Mouse (Mus musculus) monocyte, adult 2 months (primary cell): ENCODE data around the gene Ppp1r13b.

ENCODE experiments used
- DNase-seq, 2 experiments: peaks; one replicate each; pipeline ENCODE4 v3.0.0; 2022; ENCODE audit warnings: low spot score in 2 of 2, low read depth in 1 of 2

Gene Ppp1r13b

DNA sequence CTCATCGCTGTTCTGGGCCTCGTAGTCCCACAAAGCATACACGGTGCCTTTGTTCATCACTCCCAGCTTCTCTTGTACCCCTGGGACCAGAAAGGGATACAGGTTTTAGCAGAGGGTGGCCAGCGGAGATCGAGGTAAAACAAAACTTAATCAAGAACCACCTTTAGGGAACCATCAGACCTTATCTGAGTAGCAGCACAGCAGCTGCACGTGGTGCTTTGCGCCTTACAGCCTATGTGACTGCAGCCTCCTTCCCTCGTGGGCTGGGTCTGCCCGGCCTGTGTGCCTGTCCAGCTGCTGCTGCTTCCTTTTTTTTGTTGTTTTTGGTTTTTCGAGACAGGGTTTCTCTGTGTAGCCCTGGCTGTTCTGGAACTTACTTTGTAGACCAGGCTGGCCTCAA, 77.5 kb downstream of the Ppp1r13b start:
- DNase-seq: no peak

DNA sequence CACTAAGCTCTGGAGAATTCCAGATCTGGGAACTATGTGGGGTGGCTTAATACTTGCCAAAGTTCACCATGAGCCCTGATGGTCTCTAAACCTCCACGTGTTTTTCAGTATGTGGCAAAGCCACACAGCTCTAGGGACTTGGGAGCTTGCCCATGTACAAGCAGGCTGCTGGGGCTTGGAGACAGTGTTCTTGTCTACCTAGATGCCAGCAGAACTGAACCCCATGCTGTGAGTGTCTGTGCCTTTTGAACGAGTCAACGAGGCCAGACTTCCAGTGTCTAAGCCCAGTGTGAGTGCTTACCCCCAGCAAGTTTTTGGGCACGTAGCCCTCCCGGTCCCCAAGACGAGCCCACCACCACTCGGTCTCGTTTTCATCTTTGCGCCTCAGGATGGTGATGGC, 78.0 kb downstream of the Ppp1r13b start:
- DNase-seq: no peak

DNA sequence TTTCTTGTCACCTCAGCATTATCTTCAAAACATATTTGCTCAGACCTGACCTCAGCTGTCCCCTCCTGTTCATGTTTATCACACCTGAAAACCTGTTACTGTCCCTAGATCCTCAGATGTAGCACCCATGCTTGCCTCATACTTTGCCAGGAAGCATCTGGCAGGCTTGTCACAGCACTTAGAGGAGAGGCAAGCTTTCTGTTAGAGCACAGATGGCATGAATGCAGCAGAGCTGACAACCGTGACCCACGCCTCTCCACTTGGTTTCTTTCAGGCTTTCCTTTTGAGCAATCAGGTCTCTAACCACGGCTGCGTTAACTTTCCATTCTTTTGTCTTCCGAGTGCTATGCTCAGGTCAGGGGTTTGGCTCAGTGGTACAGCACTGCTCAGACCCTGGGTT, 78.5 kb downstream of the Ppp1r13b start:
- no peak for DNase-seq

DNA sequence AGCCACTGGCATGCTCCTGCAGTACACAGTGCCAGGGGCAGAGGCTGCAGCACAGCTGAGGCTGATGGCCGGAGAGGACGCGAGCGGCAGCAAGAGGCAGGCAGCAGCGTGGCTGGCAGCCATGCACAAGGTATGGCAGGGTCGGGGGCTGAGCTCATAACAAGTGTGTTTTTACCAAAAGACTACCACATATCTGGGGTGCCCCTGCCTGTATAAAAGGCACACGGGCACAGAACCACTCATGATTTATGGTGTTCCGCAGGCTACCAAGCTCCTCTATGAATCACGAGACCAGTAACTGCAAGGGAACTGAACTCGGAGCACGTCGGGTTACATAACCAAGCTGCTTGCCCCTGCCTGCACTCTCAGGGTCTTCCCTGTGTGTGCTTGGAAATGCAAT, 80.4 kb downstream of the Ppp1r13b start:
- no peak for DNase-seq

DNA sequence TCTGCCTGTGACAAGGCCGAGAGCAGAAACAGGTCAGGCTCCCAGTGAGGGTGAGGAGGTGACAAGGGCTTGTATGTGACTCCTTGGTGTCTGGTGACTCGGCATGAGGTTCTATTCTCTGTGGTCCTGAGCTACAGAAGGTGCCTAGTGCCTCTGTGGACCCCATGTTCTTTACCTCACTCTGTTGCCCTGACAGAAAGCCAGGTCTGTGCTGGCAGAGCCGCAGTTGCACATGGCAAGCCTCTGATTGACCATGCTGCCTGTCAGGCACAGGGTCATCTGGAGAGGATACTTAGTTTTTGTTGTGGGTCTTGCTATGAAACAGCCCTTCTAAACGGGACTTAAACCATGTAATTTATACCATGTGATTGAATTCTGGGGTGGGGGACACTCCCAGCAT, 86.0 kb downstream of the Ppp1r13b start:
- DNase-seq: no peak

DNA sequence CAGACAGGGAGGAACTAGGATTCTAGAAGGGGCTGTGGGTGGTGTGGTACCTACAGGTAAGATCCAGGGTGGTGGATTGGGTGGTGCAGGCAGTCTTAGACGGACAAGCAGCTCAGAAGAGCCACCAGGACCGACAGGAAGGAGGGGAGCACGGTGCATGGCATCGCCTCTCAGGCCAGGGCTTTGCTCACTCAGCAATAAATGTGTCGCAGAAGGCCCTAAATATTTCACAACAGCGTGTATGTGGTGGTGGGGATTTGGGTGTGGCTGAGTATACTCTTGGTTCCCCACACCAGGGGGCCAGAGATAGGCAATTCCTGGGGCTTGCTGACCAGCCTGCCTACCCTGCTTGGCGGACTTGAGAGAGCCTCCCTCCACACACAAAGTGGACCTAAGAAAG, 87.2 kb downstream of the Ppp1r13b start:
- no peak for DNase-seq

DNA sequence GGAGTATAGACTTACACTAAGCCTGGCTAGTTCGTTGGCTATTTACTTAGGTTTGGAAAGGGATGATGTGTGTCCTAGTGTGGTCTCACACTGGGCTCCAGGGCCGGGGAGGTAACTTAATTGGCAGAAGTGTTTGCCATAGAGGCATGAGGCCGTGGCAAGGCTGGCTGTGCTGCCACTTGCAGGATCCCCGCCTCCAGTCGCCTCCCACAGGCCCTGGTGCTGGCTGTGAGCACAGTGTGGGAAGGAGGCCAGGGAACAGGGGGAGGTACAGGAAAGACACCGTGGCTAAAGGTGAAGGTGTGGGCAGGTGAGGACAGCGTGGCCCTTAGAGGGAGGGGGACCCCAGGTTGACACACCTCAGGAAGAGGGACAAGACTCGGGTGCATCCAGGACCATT, 88.0 kb downstream of the Ppp1r13b start:
- DNase-seq: no peak

DNA sequence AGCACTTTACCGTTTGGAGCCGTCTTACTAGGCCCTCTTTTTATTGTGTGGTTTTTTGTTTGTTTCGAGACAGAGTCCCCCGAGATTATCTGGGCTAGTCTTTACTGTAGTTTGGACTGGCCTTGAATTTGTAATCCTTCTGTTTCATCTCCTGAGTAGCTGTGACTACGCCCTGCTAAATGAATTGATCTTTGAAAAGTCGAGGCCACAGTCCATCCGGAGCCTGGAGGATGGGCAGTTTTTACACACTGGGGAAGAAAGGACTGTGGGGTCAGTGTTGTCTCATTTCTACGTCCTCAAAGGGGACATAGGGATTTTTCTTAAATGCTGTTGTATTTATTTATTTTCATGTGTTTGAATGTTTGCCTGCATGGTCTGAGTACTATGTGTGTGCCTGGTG, 89.9 kb downstream of the Ppp1r13b start:
- DNase-seq: no peak

DNA sequence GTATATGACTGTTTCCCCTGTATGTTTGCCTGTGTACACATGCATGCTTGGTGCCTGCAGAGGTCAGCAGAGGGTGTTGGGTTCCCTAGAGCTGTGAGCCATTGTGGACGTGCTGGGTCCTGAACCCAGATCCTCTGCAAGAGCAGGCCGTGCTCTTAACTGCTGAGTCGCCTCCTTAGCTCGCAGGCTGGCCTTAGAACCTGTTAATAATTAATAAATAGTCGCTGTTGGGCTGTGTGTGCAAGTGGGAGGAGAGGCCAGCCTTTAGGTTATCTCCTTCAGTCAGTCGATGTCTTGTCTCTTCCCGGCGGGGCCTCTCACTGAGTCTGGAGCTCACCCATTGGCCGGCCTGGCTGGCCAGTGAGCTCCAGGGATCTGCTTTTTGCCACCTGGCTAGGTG, 90.9 kb downstream of the Ppp1r13b start:
- no peak for DNase-seq

DNA sequence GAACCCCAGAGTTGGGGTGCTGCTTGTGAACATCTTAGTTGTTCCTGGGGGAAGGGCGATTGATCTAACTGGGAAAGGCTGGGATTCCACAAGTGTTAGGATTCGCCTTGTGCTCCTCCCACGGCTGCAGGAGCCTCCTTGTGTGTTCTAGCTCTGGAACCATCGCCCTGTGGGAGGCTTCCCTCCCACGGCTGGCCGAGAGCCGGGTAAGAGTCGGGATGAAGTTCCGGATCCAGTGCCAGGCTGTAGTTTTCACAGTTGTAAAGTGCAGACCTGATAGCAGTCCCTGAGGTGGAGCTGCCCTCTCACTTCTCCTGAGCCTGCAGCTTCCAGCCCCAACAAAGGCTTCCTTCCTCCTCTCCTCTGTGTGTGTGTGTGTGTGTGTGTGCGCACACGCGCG, 91.4 kb downstream of the Ppp1r13b start:
- no peak for DNase-seq

DNA sequence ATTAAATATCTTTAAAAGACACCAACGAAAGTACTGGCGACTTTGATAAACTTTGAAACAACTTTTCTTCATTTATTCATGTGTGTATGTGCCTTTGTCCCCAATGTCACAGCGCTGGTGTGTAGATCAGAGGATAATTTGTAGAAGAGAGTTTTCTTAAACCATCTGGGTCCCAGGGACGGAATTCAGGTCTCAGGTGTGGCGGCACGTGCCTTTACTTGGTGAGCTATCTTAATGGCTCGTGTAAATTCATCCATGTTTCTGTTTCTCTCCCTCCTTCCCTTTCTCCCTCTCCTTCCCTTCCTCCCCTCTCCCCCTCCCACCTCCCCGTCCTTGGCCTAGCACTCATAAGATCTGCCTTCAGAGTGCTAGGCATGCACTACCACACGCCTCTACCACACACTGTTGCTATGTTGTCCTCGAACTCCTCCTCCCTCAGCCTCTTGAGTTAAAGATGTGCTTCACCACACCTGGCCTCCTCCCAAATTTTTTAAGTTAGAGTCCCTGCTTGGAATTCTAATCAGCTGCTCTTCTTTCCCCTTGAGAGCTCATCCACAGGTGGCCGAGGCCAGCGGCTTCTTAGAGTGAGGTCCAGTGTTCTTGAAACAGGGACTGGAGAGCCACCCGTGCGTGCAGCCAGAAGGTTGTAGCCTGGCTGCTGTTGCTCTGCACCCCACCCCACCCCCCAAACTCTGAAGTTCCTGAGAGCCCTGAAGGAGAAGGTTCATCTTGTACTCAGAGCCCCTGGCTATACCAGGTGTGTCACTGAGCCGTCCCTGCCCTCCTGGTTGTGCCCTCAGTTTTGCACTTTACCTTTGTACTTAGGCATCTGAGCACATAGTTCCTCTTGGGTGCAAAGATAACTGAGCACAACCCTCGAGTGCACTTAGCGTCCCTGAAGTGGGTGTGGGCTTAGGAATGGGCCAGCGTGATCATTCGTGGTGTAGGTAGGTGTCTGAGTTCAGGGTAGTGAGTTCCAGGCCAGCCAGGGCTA, 92.8 kb downstream of the Ppp1r13b start:
- DNase-seq: no peak

DNA sequence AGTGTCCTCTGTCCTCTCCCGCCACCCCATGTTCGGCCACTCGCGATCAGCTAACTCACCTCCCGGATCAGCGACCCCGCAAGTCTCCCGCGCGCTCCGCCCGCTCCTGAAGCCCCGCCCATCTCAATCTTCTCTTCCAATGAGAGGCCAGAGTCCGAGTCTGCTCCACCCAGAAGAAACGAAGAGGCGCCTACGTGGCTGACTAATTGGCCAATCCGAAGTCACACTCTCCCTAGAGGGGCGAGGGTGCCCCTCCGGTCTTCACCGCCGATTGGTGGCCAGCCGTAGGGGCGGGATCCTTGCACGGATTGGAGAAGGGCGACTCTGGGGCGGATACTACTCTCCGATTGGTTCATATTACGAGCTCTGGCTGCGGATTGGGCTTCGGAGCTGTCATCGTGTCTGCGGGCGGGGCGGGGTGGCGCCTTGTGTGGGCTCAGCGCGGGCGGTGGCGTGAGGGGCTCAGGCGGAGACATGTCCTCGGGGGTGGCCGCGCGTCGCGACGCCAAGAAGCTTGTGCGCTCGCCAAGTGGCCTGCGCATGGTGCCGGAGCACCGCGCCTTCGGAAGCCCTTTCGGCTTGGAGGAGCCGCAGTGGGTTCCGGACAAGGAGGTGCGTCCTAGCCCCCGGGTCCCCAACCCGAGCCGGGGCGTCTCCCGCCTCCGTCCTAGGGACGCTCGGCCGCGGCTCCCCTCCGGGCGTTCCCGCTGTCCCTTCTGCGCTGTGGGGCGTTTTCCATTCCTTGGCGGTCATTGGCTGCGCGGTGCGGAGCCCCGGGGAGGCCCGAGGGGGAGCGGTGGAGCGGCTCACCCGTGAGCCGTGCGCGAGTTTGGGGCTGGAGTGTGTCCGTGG, 93.9 kb downstream of the Ppp1r13b start, which contains the start of the genes Xrcc3 and Zfyve21:
Gene Xrcc3, minus strand, starts transcription at position 108 of the 852 bp plus-strand sequence.
Gene Zfyve21, plus strand, starts transcription at position 405 of the 852 bp plus-strand sequence.
- DNase-seq: peak; percentile 95 to 97

DNA sequence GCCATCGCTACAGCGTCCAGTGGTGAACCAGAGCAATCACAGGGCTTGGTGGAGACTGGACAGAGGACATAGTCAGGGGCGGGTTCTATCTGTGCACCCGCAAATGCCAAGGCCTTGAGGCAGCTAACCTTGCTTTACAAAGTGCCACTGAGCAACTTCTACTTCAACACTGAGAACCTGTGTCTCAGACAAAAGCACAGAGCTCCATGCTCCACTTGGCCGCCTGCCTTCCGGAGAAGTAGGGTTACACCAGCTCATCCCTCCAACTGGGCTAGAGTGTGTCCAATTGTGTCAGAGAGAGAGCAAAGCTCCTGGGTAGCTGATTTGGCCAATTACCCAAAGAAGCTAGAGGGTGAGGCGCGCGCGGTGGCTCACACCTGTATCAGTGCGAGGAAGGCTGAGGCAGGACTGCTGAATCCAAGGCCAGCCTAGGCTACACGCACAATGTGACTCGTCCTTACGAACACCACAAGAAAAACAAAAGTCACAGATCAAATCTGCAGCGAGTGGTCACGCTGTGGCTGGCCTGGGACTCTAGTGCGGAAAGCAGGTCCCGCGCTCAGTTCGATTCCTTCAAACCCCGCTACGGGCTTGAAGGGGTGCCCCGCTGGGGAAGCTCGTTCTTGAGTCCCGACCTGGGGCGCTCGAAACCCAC, 94.7 kb downstream of the Ppp1r13b start:
- no peak for DNase-seq

DNA sequence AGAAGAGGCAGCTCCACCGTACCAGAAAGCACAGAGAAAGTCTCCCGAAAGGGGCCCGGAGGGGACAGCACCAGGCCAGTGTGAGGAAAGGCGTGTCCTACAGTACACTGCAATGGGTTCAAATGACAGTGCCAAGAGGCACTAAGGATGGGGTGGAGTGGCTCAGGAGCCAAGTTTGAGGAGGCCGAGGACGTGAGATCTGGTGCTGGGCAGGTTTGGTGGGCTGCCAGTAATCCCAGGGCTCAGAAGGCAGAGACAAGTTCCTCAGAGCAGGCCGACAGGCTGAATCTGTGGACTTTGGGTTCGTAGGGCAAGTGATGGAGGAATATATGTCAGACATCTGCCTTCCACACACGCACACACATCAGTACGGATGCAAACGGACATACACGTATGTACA, 95.3 kb downstream of the Ppp1r13b start:
- DNase-seq: no peak

DNA sequence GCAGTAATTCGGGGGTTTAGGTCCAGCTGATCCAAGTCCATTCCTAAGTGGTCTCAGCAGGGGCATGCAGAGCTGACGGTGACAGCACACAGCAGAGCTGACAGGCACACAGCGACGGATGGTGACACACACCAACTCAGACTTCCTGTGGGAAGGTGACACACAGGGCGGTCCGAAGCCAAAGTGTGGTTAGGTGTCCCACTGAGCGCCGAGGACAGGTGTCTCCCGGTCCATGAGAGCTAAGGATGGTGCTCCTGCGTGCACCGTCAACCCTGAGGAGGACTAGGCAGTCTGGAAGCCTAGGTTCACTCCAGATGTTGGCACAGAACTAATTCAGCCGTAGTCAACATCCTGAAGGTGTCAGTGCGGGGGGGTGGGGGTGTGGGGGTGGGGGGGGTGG, 95.8 kb downstream of the Ppp1r13b start:
- no peak for DNase-seq

DNA sequence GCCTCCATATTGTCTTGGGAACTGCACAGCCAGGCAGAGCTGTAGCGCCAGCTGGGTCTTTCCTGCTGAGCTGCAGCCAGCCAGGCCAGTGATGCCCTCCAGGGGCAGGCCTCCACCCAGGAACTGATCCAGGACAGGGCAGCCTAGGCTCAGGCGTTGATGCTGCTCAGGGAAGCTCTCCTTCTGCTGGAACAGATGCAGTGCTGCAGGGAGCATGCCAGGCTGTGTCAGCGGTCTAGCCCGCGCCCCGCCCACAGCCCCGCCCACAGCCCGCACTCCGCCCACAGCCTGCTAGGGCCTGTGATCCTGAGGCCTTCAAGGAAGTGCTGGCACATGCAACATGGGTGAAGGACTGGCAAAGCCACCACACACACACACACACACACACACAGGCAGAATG, 98.1 kb downstream of the Ppp1r13b start:
- peak; percentile 19 to 38 for DNase-seq

DNA sequence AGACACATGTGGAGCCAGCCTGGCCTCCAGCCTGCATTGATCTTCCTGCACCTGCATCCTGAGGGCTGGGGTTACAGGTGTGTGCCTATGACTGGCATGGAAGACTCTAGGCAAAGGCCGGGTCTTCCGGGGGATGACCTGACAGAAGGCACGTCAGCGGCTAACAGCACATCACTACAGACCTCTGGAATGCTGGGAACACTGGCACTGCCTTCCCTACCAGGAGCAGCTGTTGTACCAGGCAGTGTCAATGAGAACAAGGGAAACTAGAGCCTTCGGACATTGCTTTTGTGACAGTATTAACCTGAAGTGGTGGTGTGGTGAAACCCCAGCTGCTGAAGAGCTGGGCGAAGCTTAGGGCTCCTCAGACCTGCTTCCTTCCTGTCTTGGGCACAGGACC, 99.1 kb downstream of the Ppp1r13b start:
- no peak for DNase-seq

DNA sequence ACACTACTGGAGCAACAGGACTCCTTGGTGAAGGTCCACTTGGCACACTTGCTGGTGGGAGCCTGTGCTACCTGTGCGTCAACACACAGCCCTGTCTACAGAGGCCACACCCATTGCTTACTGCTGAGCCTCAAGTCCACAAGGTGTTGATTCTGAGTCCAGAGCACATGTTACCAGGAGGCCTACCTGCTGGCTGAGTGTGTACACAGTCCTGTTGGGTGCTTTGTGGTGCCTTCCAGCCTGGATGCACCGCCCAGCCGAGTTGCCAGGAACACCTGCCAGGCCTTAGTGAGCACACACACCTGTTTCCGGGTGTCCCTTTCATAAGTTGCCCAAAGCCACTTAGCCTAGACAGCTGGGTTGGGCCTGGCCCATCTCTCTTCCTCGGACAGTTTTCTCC, 104.4 kb downstream of the Ppp1r13b start:
- no peak for DNase-seq

DNA sequence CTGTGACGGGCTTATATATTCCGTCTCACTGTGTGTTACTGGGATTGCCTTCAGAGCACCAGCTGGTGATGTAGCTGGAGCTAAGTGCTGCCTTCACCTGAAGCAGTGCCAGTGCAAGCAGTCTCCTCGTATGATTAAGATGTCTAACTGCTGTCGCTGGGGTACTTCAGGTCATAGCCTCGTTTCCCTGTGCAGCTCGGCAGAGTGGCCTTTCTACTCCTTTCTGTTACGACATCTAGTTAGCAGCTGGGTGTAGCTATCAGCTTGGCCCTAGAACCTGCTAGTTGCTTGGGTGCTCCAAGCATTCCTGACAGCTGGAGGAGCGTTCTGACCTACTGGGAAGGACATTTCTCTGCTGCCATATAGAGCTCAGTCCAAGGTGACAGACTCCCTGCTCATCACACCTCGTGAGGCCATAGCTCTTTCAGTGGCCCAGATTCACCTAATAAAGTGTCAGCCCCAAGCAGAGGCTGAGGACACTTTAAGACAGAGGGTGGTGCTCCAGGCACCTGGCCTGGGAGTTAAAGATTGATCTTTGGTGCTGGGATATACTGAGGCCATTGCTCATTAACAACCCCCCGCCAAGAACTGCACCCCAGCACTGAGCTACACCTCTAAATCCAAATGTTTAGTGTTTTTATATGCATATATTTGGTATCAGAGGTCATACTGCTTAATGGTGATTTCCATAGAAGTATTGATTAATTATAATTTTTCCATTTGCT, 107.3 kb downstream of the Ppp1r13b start:
- no peak for DNase-seq

DNA sequence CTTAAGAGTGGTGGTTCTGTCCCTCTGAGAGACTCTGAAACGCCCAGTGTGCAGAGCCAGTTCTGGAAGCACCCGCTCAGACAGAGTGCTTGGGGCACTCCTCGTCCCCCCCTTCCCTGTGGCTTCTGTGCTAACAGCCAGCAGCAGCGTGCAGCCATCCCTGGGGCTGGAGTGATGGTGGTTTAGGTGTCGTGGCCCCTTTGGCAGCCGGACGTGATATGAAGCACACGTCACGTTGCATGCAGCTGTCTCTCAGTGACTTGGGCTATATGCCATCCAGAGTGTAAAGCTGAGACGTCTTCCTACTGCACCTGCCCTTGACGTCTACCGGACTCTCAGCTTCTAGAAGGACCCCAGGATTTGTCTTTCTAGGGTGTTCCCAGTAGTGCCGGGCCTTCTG, 109.4 kb downstream of the Ppp1r13b start:
- DNase-seq: no peak

DNA sequence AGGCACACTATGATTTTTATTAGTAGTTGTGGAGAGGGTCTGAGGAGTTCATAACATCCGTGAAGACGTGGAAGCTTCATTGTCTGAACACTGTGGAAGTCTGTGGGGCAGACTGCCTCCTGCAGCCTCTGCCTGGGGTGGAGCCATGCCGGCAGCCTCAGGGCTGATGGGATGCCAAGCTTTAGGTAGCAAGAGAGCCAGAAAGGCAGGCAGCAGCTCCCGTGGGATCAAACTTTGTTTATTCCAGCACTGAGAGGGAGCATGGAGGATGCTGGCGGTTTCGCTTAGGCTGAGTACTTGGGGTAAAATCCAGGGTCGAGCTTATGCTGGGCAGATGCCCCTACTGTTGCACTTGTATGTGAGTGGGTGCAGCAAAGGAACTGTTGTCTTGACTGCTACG, 110.7 kb downstream of the Ppp1r13b start:
- no peak for DNase-seq
